Mouse (Mus musculus) gastrocnemius, adult 2 months (tissue): ENCODE data around the gene Ifitm10. TPM values are rescaled to one million over a fixed set of nuclear protein-coding genes. Genes with fewer than 3 reads are reported as not detected.
"Not testable (repeated sequence)": the region's sequence is repeated elsewhere in the genome, so short reads cannot be mapped to it uniquely, and the experiment has no call there.

Experiments
- DNase-seq: peaks from one replicate; pipeline ENCODE4 v3.0.0; 2022
- H3K27ac ChIP-seq: fragments of 200-600 bp; 2 replicates; pipeline ENCODE4 v1.8.1; 2022; ENCODE audit warnings: mild to moderate bottlenecking
- H3K4me3 ChIP-seq: fragments of 200-600 bp; 2 replicates; pipeline ENCODE4 v1.8.1; 2022; ENCODE audit warnings: mild to moderate bottlenecking, moderate library complexity
- CTCF ChIP-seq: fragments of 200-600 bp; IDR thresholded peaks from 2 replicates; pipeline ENCODE4 v1.8.1; 2022; ENCODE audit warnings: antibody characterized with exemption, mild to moderate bottlenecking, moderate library complexity
- intact Hi-C: fragments of 180-260 bp; cut with DNase I; formaldehyde crosslinking; loops from one replicate; pipeline ENCODE4 v1.15.1; 2025
- total RNA-seq, 2 experiments: library from RNA; stranded (reverse); gene quantifications; 2 replicates each; pipeline ENCODE4 v1.2.3; 2021

Ifitm10 gene
- total RNA-seq, 2 experiments from 2014 or later = 3.0 to 4.1 TPM

- DNase-seq = peak; percentile 40
- peak; percentile 51 for TF ChIP-seq CTCF
- peak overlapping the region; percentile 89 for H3K27ac ChIP-seq
- intact Hi-C loops = loop anchor here (2.0 to 10.0 kb wide), 2 partner anchors 138 to 190 kb away; partner anchors contain the start of gene Dusp8
- peak overlapping the region; percentile 87 for H3K4me3 ChIP-seq
These were observed 88.3 kb downstream of the Ifitm10 start for GRCm38 (mm10) chr7:142285130-142285835.

DNA sequence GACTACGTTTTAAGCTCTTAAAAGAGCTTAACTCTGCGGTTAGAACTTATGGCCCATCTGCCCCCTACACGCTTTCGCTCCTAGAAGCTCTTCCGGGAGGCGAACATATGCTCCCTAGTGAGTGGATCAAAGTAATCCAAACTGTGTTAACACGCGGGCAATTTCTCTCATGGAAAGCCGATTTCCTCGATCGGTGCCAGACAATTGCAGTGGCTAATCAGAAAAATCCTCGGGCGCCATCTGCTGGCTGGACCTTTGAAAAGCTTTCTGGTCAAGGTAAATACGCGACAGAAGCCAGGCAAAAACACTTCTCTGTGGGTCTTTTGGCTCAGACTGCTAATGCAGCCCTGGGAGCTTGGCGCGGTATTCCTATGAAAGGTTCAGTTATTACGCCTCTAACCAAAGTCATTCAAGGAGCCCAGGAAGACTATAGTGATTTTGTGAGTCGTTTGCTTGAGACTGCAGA, 88.9 kb downstream of the Ifitm10 start:
- intact Hi-C loops = loop anchor here (2.0 to 10.0 kb wide), 2 partner anchors 138 to 190 kb away; partner anchors contain the start of gene Dusp8

GRCm38 (mm10) chr7:142284023-142284591, 89.4 kb downstream of the Ifitm10 start:
- H3K27ac ChIP-seq = peak overlapping the region; percentile 89
- H3K4me3 ChIP-seq = peak overlapping the region; percentile 87
- intact Hi-C loops = loop anchor here (2.0 to 10.0 kb wide), 2 partner anchors 137 to 189 kb away; partner anchors contain the start of gene Dusp8
- DNase-seq = peak; percentile 70
- TF ChIP-seq CTCF = peak; percentile 46

More for the DNA sequence above, 88.9 kb downstream of the Ifitm10 start:
- Histone ChIP-seq H3K4me3 (peak overlapping the region; percentile 87), H3K27ac (peak overlapping the region; percentile 89)
- DNase-seq = peak; percentile 92
- TF ChIP-seq CTCF = peak; percentile 83

DNA sequence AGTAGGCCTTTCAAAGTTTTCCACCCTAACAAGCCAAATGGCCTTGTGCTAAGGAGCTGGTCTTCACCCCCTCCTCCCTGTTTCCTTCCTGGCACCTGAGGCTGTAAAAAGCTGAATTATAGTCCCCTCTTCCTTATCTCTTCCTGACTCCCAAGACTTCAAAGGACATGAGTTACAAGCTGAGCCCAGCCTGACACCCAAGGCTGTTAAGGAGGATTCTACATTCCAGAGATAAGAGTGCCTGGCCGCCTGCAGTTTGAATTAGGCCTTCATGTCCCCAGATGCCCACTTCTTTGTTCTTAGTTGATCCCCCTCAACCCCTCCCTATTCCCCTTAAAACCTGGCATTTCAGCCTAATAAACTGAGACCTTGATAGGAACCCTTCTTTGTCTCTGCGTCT, 90.7 kb downstream of the Ifitm10 start:
- intact Hi-C loops = loop anchor here (10.0 kb wide), 1 partner anchor 188 kb away; the partner anchor contains the start of gene Dusp8

DNA sequence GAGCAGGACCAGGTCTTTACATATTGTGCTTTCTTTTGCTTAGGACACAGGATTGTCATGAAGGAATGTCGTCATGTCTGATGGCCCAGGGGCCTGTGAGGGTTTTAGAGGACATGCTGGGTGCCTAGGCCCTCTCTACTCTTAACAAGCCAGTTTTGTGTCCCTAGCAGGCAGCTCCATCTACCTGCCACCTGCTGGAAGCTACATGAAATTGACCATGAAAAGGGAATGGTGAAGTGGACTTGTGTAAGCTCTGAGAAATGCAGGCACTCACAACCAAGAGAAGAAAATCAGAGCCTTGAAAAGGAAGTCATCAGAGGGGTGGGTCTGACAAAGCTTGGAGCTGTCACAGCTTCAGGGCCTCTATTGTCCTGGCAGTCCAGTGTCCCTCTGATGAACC, 94.3 kb downstream of the Ifitm10 start:
- H3K27ac ChIP-seq, DNase-seq, intact Hi-C loops, H3K4me3 ChIP-seq: not testable (repeated sequence)

More for the DNA sequence above, 90.7 kb downstream of the Ifitm10 start:
- not testable (repeated sequence) for H3K27ac ChIP-seq, H3K4me3 ChIP-seq, DNase-seq

GRCm38 (mm10) chr7:142278183-142278582, 95.4 kb downstream of the Ifitm10 start:
- not testable (repeated sequence) for H3K27ac ChIP-seq, H3K4me3 ChIP-seq
- intact Hi-C loops = loop anchor here (1.0 kb wide), 1 partner anchor 15 kb away; no protein-coding TSS in a partner anchor
- peak; percentile 65 for TF ChIP-seq CTCF
- DNase-seq = peak; percentile 68

Other genes with a start within 250 kb of the Ifitm10 start
- gene Gm39115, start 237.7 kb downstream of the Ifitm10 start, total RNA-seq = not detected
- gene Gm45337, start 229.1 kb downstream of the Ifitm10 start, total RNA-seq = not detected
- not detected for gene Gm29735, start 216.6 kb downstream of the Ifitm10 start, total RNA-seq
- not detected for gene Gm4553, start 208.0 kb downstream of the Ifitm10 start, total RNA-seq
- not detected for gene Krtap5-2, start 197.7 kb downstream of the Ifitm10 start, total RNA-seq
- gene Gm10153, start 183.4 kb downstream of the Ifitm10 start, total RNA-seq = not detected
- not detected for gene Krtap5-3, start 172.4 kb downstream of the Ifitm10 start, total RNA-seq
- not detected for gene Gm7579, start 161.9 kb downstream of the Ifitm10 start, total RNA-seq
- gene Krtap5-5, start 143.8 kb downstream of the Ifitm10 start, total RNA-seq = not detected
- not detected for gene Gm40460, start 132.7 kb downstream of the Ifitm10 start, total RNA-seq
- not detected for gene Gm2431, start 115.4 kb downstream of the Ifitm10 start, total RNA-seq
- gene Gm4559, start 99.4 kb downstream of the Ifitm10 start, total RNA-seq = not detected
- gene Krtap5-1, start 76.6 kb downstream of the Ifitm10 start, total RNA-seq = not detected
- not detected for gene Krtap5-4, start 70.2 kb downstream of the Ifitm10 start, total RNA-seq
- gene Gm49369, start 8.9 kb upstream of the Ifitm10 start, total RNA-seq = 1 to 10 TPM; 1.5 to 1.8 TPM
- gene Ctsd, start 14.3 kb upstream of the Ifitm10 start, total RNA-seq = 100 to 1,000 TPM; 411 to 467 TPM
- gene Syt8, start 61.1 kb upstream of the Ifitm10 start, total RNA-seq = not detected
- gene Tnni2, start 68.1 kb upstream of the Ifitm10 start, total RNA-seq = over 10,000 TPM; 15,929 to 19,962 TPM
- 10 to 100 TPM; 25.8 to 47.3 TPM for gene Lsp1, start 87.1 kb upstream of the Ifitm10 start, total RNA-seq
- over 10,000 TPM; 28,899 to 38,022 TPM for gene Tnnt3, start 125.1 kb upstream of the Ifitm10 start, total RNA-seq
- gene Mrpl23, start 158.9 kb upstream of the Ifitm10 start, total RNA-seq = 1 to 10 TPM in 1 of 2 experiments, under 1 TPM in 1; 0.89 to 1.4 TPM